Mouse (Mus musculus) cerebellum, postnatal 4 days (tissue): ENCODE data around the gene Gm498.

Experiments used
- DNase-seq, 2 experiments: peaks; one replicate each; pipeline ENCODE4 v3.0.0; 2022; ENCODE audit warnings: low spot score in 2 of 2, mixed read lengths in 1 of 2

Gene Gm498

DNA sequence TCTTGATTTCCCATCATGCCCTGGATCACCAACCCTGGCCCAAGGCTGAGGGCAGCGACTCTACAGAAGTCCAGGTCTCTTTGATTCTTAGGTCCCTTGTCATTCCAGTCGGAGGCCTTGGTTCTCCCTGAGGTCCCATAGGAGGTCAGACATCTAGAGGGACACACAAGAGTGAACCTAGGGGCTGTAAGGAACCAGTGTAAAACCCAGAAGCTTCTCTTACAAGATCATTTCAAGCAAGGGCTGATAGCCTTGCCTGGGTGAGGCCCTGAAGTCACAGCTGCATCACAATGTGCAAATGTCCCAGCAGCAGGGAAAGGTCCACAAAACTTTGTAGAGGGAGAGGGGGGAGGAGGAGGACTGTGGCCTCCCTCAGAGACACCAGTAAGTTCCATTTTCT is at the start of gene Gm498:
Gene Gm498 (plus strand): TSS at position 301 of the 400 bp plus-strand sequence.
- no peak for DNase-seq

DNA sequence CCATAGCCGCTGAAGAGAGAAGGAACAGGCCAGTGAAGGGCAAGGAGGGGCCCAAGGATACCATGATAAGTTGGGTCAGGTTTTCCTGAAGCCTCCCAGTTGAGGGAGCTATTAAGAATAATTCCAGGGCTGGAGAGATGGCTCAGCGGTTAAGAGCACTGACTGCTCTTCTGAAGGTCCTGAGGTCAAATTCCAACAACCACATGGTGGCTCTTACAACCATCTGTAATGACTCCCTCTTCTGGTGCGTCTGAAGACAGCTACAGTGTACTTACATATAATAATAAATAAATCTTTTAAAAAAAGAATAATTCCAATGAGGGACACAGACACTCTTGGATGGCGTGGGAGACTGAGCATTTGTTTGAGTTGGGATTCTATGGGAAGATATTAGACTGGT is 47.4 kb upstream of the Gm498 start:
- no peak for DNase-seq

DNA sequence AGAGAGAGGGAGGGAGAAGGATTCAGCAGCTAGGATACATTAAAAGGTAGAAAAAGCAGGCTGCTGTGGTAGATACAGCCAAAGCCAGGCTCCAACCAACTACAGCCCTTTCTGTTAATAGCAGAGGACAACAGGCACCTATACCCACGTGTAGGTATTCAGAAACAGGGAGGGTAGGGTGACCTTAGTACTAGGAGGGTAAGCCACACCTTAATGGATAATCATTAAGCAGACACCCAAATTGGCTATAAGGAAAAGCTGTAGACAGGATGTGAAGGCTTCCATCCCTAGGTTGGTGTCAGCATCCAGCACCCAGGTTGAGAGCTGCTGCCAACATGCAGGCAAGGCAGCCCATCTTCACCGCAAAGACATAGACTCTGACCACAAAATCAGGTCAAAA is 45.4 kb upstream of the Gm498 start:
- DNase-seq = no peak

DNA sequence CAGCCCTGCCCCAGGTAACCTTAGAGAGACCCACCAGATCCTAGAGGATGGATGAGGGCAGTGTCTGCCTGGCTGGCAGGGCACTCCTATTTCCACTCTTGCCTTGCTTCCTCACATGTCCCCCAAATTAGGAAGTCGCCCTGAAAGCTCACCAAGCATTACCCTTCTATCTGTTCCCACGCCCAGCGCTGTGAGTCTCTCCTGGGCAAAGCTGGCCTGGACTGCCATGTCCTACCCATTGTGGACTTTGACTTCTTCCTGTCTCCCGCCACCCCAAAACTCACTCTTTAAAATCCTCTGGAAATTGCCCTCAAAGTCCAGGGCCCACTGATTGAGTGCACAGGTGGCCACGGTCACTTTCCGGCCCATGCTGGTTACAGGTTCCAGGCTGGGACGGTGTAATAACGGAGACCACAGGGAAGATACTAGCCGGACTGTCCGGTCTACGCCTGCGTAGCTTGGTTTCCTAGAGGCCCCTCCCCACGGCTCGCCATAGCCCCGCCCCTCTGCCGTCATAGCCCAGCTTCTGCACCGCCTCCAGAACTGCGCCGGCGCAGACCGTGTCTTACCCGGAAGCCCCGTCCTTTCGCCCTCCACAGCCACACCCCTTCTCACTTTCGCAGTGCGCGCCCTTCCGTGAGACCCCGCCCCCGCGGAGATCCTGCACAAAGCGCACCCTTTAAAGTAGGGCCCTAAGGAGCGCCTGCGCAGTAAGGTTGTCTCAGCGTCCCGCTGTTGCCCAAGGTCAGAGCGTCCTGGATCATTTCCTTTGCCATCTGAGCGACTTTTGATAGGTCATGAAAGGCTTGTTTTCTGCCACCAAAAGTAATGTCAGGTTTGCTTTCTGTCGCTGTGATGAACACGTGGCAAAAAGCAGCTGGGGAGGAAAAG is 44.0 kb upstream of the Gm498 start, which contains the start of the genes Nadsyn1 and Dhcr7:
Gene Nadsyn1 (minus strand): TSS at position 475 of the 891 bp plus-strand sequence.
Gene Dhcr7 (plus strand): TSS at position 771 of the 891 bp plus-strand sequence.
- peak; percentile 97 for DNase-seq

DNA sequence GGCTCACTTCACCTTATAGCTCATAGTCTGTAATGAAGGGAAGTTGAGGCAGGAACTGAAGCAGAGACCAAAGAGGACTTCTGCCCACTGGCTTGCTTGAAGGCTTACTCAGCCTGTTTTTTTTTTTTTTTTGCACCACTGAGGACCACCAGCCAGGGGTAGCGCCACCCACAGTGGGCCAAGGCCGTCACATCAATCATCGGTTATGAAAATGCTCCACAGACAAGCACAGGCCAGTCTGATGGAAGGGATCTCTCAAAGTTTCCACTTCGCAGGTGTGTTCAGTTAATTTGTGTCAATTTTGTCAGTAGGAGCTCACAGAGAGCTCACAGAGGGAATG is 43.4 kb upstream of the Gm498 start:
- no peak for DNase-seq

DNA sequence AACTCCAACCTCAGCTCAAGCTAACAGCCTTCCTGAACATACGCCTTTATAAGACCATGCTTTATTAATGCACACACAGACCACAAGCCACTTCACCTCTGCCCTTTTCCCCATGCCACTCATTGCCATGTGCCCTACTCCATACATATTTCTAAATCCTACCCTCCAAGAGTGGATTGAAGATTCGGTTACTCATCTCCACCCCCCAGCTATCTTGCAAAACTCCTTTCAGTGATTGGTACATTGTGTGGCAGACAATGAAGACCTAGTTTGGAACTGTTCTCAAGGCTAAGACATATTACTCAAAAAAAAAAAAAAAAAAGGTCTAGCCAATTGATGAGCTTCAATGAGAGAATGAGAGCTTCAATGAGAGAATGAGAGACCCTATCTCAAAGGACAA is 39.7 kb upstream of the Gm498 start:
- no peak for DNase-seq

DNA sequence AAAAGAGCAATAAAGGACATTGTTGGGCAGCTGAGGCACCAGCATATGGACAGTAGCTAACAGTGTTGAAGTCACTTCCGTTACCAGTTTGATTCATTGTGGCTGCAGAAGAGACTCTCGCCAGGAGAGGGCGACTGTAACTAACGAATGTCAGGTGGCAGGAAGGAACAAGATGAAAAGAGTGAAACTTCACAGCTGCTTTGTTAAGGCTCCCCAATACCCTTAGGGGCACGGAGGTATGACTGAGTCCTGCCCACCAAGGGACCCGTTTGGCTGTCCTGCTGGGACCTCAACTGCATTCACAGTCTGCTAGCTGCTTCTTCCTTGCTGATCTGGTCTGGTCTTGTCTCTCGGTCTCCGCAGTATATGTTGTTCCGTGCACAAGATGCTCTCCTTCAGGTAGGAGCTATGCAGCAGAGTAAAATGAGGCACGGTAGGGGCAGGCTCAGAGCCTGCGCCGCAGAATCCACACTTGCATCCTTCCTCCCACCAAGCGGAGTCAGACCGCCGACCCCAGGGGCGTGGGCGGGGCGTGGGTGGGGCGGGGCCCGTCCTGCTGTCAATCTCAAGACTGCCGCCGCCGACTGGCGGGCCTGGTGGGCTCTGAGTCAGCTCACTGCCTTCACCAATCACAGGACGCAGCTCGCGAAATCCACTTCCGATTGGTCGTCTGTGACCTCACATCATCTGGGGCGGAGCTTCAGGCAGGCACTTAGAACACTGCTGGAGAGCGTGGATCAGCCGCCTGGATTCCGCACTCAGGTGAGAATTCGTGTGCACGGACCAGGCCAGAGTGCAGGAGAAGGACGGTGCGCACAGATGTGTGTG is 36.9 kb upstream of the Gm498 start:
- peak; percentile 81 to 94 for DNase-seq

DNA sequence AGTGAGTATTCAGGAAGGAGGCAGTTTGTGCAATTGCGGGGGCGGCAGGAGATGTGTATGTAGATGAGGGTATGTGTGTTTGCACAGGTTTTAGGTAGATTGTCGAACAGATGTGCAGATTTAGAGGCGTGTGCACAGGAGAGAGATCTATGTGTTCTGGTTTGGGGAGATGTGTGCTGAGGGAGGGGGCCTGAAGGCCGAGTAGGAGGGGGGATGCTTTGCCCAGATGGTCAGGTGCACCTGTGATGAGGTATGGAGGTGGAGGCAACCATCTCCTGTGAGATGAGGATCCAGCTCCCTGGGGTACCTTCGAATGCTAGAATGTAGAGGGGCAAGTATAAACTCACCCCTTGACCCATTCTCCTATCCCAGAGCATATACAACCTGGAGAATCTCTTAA is 36.2 kb upstream of the Gm498 start:
- no peak for DNase-seq

DNA sequence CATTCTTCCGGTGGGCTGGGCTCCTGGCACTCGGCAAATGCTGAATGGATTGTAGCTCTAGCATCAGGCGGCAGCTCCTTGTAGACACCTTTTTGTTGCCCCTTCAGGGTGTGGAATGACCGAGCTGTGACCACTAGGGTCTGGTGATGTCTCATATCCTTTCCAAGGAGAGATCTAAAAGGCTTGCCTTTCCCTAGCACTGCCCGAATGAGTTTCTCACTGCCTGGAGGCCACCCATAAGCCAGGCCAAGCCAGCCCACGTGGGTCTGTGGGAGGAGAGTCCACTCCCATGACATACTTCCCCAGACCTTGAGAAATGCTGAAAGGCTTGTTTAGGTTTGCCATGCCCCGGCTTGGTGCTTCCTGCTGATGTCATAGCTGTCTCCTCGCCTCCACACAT is 34.4 kb upstream of the Gm498 start:
- no peak for DNase-seq

DNA sequence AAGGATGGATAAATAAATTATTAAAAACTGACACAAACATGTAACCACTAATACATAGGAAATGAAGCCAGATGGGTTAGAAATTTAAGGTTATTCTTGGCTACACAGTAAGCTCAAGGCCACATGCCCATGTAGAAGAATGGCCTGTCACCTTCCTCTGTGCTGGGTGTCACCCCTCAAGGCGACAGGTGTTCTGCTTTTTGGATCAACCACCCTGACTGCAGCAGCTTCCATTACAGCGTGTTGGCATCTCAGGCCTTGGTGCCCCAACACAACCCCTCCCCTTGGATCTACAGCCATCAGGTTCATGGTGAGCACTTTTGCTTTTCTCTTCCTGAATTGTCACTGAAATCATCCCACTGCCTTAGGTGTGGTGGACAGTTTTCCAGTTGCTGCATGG is 34.0 kb upstream of the Gm498 start:
- no peak for DNase-seq

DNA sequence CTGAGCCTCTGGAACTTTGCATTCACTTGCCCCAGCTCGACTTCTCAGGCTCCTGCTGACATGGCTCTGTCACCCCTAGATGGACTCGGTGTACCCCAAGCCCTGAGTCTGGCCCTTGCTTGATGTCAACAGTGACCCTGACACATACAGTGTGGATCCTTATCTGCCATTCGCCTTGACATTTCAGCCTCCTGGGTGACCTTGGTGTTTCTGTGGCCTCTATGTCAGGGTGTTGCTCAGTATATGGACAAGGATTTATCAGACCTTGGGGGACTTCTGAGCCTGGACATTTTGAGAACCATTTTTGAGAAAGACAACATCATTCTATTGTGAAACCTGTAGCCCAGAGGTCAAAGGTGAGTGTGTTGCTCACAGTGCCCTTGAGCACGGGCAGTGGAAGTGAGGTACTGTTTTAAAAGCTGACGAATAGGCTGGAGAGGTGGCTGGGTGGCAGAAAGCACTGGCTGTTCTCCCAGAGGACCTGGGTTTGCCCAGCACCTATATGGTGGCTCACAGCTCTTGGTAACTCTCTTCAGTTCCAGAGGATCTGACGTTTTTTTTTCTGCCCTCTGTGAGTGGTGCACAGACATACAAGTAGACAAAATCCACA is 33.0 kb upstream of the Gm498 start:
- DNase-seq = no peak

DNA sequence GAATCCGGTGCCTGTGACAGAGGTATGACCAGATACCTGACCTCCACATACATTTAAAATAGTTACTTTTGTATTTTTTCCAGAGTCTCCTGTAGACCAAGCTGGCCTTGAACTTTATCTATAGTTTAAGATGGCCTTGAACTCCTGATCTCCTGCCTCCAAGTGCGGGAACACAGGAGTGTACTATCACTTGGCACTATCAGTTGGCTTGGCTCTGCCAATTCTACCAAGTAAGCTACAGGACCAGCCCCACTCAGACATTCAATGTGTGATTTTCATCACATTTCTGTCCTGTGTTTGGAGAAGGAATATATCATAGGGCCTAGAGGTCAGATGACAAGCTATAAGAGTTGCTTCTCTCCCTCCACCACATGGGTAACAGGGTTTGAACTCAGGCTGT is 32.3 kb upstream of the Gm498 start:
- DNase-seq = no peak

DNA sequence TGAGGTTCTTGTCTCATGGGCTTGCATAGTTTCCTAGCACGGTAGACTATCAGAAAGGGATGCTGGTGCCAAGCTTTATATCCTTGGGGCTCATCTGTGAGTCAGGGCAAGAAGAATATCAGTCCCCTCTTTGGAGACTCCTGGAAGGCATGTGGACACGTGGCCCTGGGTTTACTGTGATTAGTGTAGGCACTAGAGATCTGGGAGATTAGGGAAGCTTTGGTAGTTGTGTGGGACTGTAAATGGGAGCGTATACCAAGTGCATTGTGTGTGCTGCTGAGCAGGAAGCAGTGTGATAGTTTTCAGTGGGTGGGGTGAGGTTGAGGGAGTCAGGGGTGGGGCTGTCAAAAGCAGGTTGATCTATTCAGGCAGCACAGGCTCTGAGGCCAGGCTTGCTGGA is 31.7 kb upstream of the Gm498 start:
- no peak for DNase-seq

DNA sequence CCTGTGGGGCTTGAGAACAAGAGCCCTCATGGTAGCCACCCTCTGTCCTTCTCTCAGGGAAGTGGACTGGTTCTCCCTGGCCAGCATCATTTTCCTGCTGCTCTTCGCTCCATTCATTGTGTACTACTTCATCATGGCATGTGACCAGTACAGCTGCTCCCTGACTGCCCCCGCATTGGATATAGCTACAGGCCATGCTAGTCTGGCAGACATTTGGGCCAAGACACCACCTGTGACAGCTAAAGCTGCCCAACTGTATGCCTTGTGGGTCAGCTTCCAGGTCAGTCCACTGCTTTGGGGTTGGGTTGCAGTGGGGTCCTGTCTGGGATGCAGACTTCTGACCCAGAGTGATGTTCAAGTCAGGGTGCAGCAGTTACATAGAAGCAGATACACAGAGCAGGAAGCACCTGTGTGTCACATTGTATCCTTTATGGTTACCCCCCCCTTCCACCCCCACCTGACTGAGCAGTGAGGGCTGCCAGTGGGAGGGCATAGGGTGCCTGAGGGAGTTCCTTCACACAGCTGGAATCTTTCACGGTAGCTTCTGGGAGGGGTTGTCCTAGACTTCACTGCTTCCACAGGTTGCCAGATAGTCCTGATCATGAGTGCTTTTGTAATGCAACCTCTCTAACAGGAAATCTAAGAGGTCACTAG is 28.8 kb upstream of the Gm498 start:
- DNase-seq = no peak

DNA sequence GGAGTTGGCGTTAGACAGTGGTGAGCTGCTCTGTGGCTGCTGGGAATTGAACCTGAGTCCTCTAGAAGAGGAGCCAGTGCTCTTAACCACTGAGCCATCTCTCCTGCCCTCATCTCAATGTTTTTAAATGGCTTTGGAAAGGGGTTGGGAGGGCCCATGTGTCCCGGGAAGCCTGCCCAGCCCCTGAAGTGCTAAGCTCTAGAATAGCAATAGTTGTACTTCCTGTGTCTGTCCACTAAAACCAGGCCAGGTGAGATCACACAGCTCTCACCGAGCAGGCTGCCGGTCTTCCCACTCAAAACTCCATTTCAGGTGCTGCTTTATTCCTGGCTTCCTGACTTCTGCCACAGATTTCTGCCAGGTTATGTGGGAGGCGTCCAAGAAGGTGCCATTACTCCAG is 26.5 kb upstream of the Gm498 start:
- no peak for DNase-seq

DNA sequence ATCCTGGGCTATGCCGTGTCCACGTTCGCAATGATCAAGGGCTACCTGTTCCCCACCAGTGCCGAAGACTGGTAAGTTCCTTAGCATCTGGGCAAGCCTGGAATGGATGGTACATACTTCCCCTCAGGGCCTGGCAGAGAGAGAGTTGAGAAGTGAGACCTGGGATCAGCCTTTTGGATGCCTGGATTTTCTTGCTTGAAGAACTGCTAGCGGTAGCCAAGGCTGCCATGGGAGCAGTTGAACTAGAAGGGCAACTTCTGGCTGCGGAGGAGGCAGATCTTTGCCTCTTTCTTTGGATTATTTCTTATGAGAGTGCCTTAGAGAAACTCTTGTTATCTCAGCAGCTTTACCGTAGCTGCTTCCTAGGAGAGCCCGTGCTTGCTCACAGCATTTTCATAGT is 25.3 kb upstream of the Gm498 start:
- DNase-seq = no peak

DNA sequence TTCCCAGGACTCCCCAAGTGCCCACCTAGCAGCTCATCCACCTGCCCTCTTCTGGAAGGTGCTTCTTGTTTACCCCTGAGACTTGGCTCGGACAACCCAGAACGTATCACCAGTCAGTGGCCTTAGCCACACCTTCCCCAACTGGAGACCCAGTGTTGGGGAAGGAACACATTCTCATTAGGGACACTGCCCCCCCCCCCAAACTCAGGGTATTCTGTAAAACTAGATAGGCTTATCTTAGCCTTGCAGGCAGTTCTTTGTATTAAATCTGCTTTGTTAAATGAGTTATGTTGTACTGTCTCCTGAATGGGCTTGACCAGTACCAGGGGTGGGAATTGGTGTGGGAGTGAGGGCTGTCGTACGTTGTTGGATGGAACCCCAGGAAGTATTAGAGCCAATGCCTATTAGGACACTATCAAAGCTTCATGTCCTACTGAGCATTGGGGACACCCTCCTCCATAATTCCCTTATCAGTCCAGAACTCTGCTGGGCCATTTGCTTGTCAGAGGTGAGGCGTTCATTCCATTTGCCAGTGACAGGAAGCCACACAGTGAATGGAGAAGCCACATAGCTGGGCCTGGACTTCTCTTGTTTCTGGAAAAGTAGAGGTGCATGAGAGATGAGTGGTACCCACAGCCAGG is 18.4 kb upstream of the Gm498 start:
- DNase-seq = no peak

DNA sequence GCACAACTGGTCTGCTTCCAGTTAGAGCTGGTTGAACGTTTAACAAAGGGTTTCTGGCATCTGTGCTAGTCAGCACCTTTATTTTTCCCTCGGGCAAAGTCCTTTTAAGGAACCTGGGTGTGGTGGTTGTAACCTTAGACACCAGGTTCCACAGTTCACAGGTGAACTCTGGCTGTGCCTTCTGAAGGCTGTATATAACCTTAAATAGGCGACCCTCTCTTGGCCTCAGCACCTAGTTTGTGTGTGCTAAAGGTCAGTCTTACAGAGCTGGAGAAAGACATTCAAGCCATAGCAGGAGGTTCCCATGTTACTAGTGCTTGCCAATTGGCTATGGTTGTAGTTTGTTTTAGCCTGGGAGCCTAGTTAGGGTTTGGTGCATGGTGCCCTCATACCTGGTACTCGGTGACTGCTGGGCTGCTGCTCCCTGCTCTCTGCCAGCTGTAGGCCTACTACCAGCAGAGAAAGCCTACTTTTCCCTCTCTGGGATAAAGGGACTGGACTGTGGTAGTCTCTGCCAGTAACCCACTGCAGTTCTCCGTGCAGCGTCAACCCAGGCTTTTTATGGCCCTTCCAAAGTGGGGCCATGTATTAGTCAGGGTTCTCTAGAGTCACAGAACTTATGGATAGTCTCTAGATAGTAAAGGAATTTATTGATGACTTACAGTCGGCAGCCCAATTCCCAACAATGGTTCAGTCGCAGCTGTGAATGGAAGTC is 17.7 kb upstream of the Gm498 start:
- DNase-seq = no peak

DNA sequence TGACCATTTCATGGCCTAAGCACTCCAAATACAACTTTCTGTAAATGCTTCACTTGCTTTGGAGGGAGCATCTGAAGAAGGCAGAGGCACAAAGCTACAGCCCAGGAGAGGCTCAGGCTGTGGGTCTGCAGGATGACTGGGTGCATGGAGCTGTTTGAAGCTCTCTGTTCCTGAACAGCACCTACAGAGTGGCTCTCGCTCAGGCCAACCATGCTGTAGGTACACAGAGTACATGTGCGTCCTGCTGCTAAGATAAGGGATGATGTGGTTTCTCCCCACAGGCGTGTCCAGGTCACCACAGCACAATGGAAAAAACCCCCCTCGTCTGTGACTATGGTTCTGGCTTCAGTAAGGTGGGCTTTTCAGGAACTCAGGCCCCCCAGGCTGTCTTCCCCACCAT is 2.2 kb downstream of the Gm498 start:
- DNase-seq = no peak

DNA sequence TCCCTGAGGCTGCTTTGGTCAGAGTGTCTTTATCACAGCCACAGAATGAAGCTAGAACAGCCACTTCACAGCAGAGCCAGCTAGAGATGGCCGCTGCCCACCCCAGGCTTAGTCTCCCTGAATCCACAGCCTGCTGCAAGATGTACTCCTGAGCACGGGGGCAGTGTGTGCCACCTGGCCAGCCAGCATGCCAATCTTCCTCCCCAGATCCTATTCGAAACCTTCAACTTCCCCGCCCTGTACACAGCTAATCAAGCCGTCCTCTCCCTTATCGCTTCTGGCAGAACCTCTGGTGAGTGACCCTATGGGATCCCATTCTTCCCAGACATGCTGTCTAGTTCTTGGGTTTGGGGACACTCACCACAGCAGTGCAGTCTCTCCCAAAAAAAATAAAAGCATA is 17.1 kb downstream of the Gm498 start:
- DNase-seq = no peak

DNA sequence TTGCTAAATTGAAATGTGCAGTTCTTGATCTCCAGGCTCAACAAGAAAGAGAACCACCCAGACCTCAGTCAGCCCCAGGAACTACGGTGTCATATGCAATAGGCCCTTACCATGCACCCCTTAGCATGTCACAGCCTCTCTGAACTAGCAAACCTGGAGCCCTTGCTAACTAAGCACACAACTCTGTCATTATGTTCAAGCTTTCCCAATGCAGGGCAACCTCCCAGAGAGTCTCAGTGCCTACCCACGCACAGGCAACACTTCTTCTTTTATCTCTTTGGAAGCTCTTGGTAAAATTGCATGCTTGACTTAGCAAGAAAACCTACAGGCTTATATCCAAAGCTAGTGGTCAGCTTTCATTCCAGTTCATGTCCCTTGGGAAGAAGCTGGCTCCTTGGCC is 24.5 kb downstream of the Gm498 start:
- no peak for DNase-seq
